Mouse (Mus musculus) CH12.LX (cell line): ENCODE results near the gene Calcoco1. TPM values are rescaled to one million over a fixed set of nuclear protein-coding genes. Genes with fewer than 3 reads are reported as not detected.

Source experiments
- DNase-seq: peaks from one replicate; pipeline ENCODE4 v3.0.0-alpha.2; 2013; ENCODE audit errors: extremely low read depth
- H3K27ac ChIP-seq: 2 replicates; pipeline ENCODE4 v1.5.1; 2012; ENCODE audit warnings: low read depth, mild to moderate bottlenecking, control low read depth, moderate library complexity; ENCODE audit not compliant: insufficient read depth
- H3K27me3 ChIP-seq: replicated peaks from 2 replicates; pipeline ENCODE3; 2012; ENCODE audit warnings: inconsistent platforms
- H3K36me3 ChIP-seq, 2 experiments: replicated peaks in 1 of 2; 2 replicates each; pipeline versions ENCODE3 to v1.6.1; 2012; ENCODE audit warnings: inconsistent platforms in 1 of 2, low read length in 1 of 2, mild to moderate bottlenecking in 1 of 2, mixed read lengths in 1 of 2, moderate library complexity in 1 of 2; ENCODE audit not compliant: control insufficient read depth in 1 of 2, insufficient read depth in 1 of 2
- H3K4me1 ChIP-seq, 2 experiments: 2 replicates each; pipeline ENCODE4 v1.6.1; 2012; ENCODE audit warnings: inconsistent platforms in 1 of 2, moderate library complexity in 1 of 2; ENCODE audit not compliant: insufficient read depth in 2 of 2, control insufficient read depth in 1 of 2
- H3K4me2 ChIP-seq: 2 replicates; pipeline ENCODE4 v1.6.1; 2012; ENCODE audit warnings: low read depth, mild to moderate bottlenecking, control low read depth; ENCODE audit not compliant: poor library complexity, insufficient read depth, severe bottlenecking
- H3K4me3 ChIP-seq, 3 experiments: fragments of 150-350 bp in 1 of 3; sonication (generic) in 1 of 3; replicated peaks in 1 of 3; 2 replicates each; pipeline versions ENCODE3 to v1.5.1; 2011 to 2012; ENCODE audit warnings: low read depth in 2 of 3, low read length in 2 of 3, mild to moderate bottlenecking in 2 of 3, moderate library complexity in 2 of 3, control low read depth in 1 of 3, improper control_type of control experiment in 1 of 3, inconsistent platforms in 1 of 3, mixed read lengths in 1 of 3; ENCODE audit not compliant: poor library complexity in 1 of 3
- H3K79me2 ChIP-seq: replicated peaks from 2 replicates; pipeline ENCODE4 v1.6.1; 2012; ENCODE audit warnings: mild to moderate bottlenecking, moderate library complexity; ENCODE audit not compliant: control insufficient read depth, poor library complexity, insufficient read depth, severe bottlenecking; ENCODE audit errors: extremely low read depth
- H3K9ac ChIP-seq: 2 replicates; pipeline ENCODE4 v1.6.1; 2012; ENCODE audit warnings: low read depth, mild to moderate bottlenecking, control low read depth, moderate library complexity; ENCODE audit not compliant: insufficient read depth
- H3K9me3 ChIP-seq: replicated peaks from 2 replicates; pipeline ENCODE3; 2012; ENCODE audit warnings: low read length, inconsistent platforms, mixed read lengths
- CHD1 ChIP-seq: IDR thresholded peaks from 2 replicates; pipeline ENCODE4 v1.6.1; 2012; ENCODE audit warnings: low read depth, low read length, improper control_type of control experiment, inconsistent platforms
- ELF1 ChIP-seq: IDR thresholded peaks from 2 replicates; pipeline ENCODE4 v1.6.1; 2014; ENCODE audit warnings: low read depth, mild to moderate bottlenecking, inconsistent platforms, low read length, improper control_type of control experiment
- GABPA ChIP-seq: IDR thresholded peaks from 2 replicates; pipeline ENCODE4 v1.6.1; 2012; ENCODE audit warnings: low read depth, low read length, improper control_type of control experiment, inconsistent platforms; ENCODE audit not compliant: insufficient replicate concordance
- HCFC1 ChIP-seq: IDR thresholded peaks from 2 replicates; pipeline ENCODE4 v1.6.1; 2012; ENCODE audit warnings: low read depth, mild to moderate bottlenecking, inconsistent platforms, low read length, improper control_type of control experiment
- IRF4 ChIP-seq: IDR thresholded peaks from 2 replicates; pipeline ENCODE4 v1.6.1; 2014; ENCODE audit warnings: low read depth, mild to moderate bottlenecking, inconsistent platforms, low read length, improper control_type of control experiment
- KAT2A ChIP-seq: IDR thresholded peaks from 2 replicates; pipeline ENCODE4 v1.6.1; 2012; ENCODE audit warnings: low read length, improper control_type of control experiment, inconsistent platforms; ENCODE audit not compliant: insufficient replicate concordance
- MAZ ChIP-seq: IDR thresholded peaks from 2 replicates; pipeline ENCODE4 v1.6.1; 2012; ENCODE audit warnings: low read depth, mild to moderate bottlenecking, inconsistent platforms, low read length, improper control_type of control experiment, moderate library complexity
- MXI1 ChIP-seq: IDR thresholded peaks from 2 replicates; pipeline ENCODE4 v1.6.1; 2011; ENCODE audit warnings: mild to moderate bottlenecking, low read depth, low read length, improper control_type of control experiment
- NELFE ChIP-seq: IDR thresholded peaks from 2 replicates; pipeline ENCODE4 v1.6.1; 2011; ENCODE audit warnings: low read depth, low read length, improper control_type of control experiment
- NRF1 ChIP-seq: IDR thresholded peaks from 2 replicates; pipeline ENCODE4 v1.6.1; 2014; ENCODE audit warnings: low read depth, mild to moderate bottlenecking, inconsistent platforms, low read length, improper control_type of control experiment, moderate library complexity
- PAX5 ChIP-seq: IDR thresholded peaks from 2 replicates; pipeline ENCODE4 v1.6.1; 2012; ENCODE audit warnings: low read length, inconsistent platforms, mixed read lengths
- RAD21 ChIP-seq: IDR thresholded peaks from 2 replicates; pipeline ENCODE4 v1.6.1; 2011; ENCODE audit warnings: low read depth, mild to moderate bottlenecking, low read length, improper control_type of control experiment, moderate library complexity
- RCOR1 ChIP-seq: conservative IDR thresholded peaks from 2 replicates; pipeline ENCODE4 v1.6.1; 2012; ENCODE audit warnings: low read depth, mild to moderate bottlenecking, inconsistent platforms, low read length, improper control_type of control experiment
- TCF12 ChIP-seq: IDR thresholded peaks from 2 replicates; pipeline ENCODE4 v1.6.1; 2014; ENCODE audit warnings: low read depth, mild to moderate bottlenecking, inconsistent platforms, low read length, improper control_type of control experiment
- USF1 ChIP-seq: IDR thresholded peaks from 2 replicates; pipeline ENCODE4 v1.6.1; 2014; ENCODE audit warnings: low read depth, mild to moderate bottlenecking, inconsistent platforms, low read length, improper control_type of control experiment
- ZMIZ1 ChIP-seq: IDR thresholded peaks from 2 replicates; pipeline ENCODE4 v1.6.1; 2012; ENCODE audit warnings: low read depth, mild to moderate bottlenecking, inconsistent platforms, low read length, improper control_type of control experiment
- ZNF384 ChIP-seq: IDR thresholded peaks from 2 replicates; pipeline ENCODE4 v1.6.1; 2012; ENCODE audit warnings: low read depth, low read length, improper control_type of control experiment, inconsistent platforms
- dilution Hi-C: fragments of 300-500 bp; cut with MboI; formaldehyde crosslinking; loops from 2 replicates; pipeline ENCODE4 v1.14.3; 2020; ENCODE audit warnings: low sequenced_read_pairs; ENCODE audit not compliant: extremely low pct_unique_long_range_greater_than_20kb, extremely low pct_ligation_motif_present
- in situ Hi-C: fragments of 300-500 bp; cut with MboI; formaldehyde crosslinking; loops from 3 replicates; pipeline ENCODE4 v1.14.3; 2019; ENCODE audit warnings: low sequenced_read_pairs, low pct_ligation_motif_present, low pct_unique_long_range_greater_than_20kb, mixed read lengths
- polyA plus RNA-seq: library from polyadenylated mRNA; unstranded; fragments of >175 nt; gene quantifications from 2 replicates; pipeline ENCODE4 v1.2.1, GENCODE M21; 2012; ENCODE audit warnings: low read depth; ENCODE audit not compliant: insufficient read length
- total RNA-seq, 2 experiments: library from RNA; depleted of rRNA; stranded (reverse); fragments of 300-350 nt in 1 of 2; fragments of >200 nt in 1 of 2; gene quantifications; 2 replicates each; pipeline ENCODE4 v1.2.3; 2012 to 2014

The Calcoco1 gene
- total and polyA plus RNA-seq, 3 experiments = 3.6 to 8.5 (median 7.6) TPM

DNA sequence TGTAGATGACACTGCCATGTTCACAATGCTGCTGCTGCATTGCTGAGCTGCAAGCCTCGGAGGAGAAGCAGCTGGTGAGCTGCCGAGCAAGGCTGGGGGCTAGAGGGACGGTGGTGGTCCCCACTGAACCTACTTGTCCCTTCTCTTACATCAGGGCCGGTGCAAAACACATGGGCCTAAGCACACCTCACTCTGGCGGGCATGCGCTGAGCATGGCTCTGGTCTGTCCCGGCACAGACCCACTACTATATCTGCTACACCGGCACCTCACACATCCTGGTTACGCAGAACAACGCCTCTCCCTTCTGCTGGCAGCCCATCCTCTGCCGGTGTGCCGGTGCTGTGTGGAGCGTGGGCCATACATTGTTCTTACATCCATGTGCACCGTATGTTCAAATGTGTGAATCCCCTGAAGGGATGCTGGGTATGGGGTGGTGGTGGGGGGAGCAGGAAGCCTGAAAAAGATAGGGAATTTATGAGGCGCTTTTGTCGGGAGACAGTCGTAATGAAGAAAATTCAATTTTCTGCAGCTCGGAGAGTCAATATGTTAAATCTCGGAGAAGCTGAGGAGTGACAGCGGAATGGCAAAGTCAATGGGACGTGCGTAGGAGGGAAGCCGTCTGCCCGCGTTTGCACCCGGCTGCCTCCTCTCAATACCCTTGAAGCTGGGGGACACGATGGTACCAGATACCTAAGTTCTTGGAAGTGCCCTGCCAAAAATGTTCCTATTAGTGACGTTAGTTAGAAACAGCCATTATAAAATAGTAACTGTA, 12.0 kb upstream of the Calcoco1 start:
- peaks cover 43% of the 10 kb centered on the region for H3K27me3 ChIP-seq
- peaks cover 0 to 9% of the 10 kb centered on the region in 2 experiments; a peak in 2 of 4 replicates for H3K4me1 ChIP-seq
- no peak for DNase-seq
- no peak overlapping the region for H3K4me2 ChIP-seq
- dilution Hi-C loops = no loop called here
- TF ChIP-seq ELF1 = no peak
- TF ChIP-seq GABPA = no peak
- no peak for TF ChIP-seq CHD1
- no peak for TF ChIP-seq NELFE
- TF ChIP-seq TCF12 = no peak
- TF ChIP-seq PAX5 = no peak
- TF ChIP-seq KAT2A = no peak
- no peak for TF ChIP-seq RAD21
- TF ChIP-seq NRF1 = no peak
- no peak for TF ChIP-seq RCOR1
- no peak for TF ChIP-seq HCFC1
- TF ChIP-seq MXI1 = no peak
- TF ChIP-seq ZNF384 = no peak
- in situ Hi-C loops = loop anchor here (25.0 kb wide), 1 partner anchor 428 kb away; the partner anchor contains the start of gene Smug1
- H3K36me3 ChIP-seq = no peaks in the 10 kb centered on the region
- no peaks in the 10 kb centered on the region for H3K79me2 ChIP-seq
- H3K9ac ChIP-seq = no peak overlapping the region
- no peak overlapping the region for H3K4me3 ChIP-seq
- H3K9me3 ChIP-seq = no peaks in the 10 kb centered on the region
- no peak overlapping the region for H3K27ac ChIP-seq

GRCm38 (mm10) chr15:102733233-102733632, 11.3 kb upstream of the Calcoco1 start:
- no peak for DNase-seq
- H3K9ac ChIP-seq = no peak overlapping the region
- TF ChIP-seq PAX5 (no peak), ELF1 (no peak), RAD21 (no peak), ZMIZ1 (no peak), MAZ (no peak), IRF4 (no peak), USF1 (no peak)
- TF ChIP-seq, all 38 proteins: peak for 0
- Histone ChIP-seq H3K4me1 (peaks cover 0 to 4% of the 10 kb centered on the region in 2 experiments; a peak in 1 of 4 replicates), H3K4me2 (no peak overlapping the region), H3K9me3 (no peaks in the 10 kb centered on the region), H3K79me2 (no peaks in the 10 kb centered on the region), H3K27me3 (peaks cover 47% of the 10 kb centered on the region), H3K4me3 (no peak overlapping the region), H3K27ac (no peak overlapping the region), H3K36me3 (no peaks in the 10 kb centered on the region)
- dilution Hi-C loops (no loop called here), in situ Hi-C loops (loop anchor here (25.0 kb wide), 1 partner anchor 429 kb away; the partner anchor contains the start of gene Smug1)
